Mouse (Mus musculus) midbrain, embryonic 12.5 days (tissue): ENCODE measurements at regions not wholly inside any gene's neighbourhood (a gene's known extent, or its start where the extent isn't known, plus 50 kb on each side); places are given as distances from the start of the nearest gene placed in this dataset. TPM values are rescaled to one million over a fixed set of nuclear protein-coding genes. Genes with fewer than 3 reads are reported as not detected.

Experiments used
- ATAC-seq: fragments of 200-750 bp; cut with Nextera tagmentation; 2 replicates; pipeline ENCODE4 v1.8.0; 2017; ENCODE audit warnings: low read depth, moderate TSS enrichment, moderate library complexity; ENCODE audit not compliant: low FRiP score
- H3K27ac ChIP-seq: fragments of 300-500 bp; sonication (generic); replicated peaks from 2 replicates; pipeline ENCODE4 v1.5.1; 2016; ENCODE audit warnings: mild to moderate bottlenecking
- H3K27me3 ChIP-seq: fragments of 300-500 bp; sonication (generic); 2 replicates; pipeline ENCODE4 v1.6.1; 2016; ENCODE audit warnings: mild to moderate bottlenecking
- H3K36me3 ChIP-seq: fragments of 300-500 bp; sonication (generic); 2 replicates; pipeline ENCODE4 v1.6.1; 2016
- H3K4me1 ChIP-seq: fragments of 300-500 bp; sonication (generic); 2 replicates; pipeline ENCODE4 v1.6.1; 2016
- H3K4me2 ChIP-seq: fragments of 300-500 bp; sonication (generic); replicated peaks from 2 replicates; pipeline ENCODE4 v1.6.1; 2016; ENCODE audit warnings: mild to moderate bottlenecking, moderate library complexity
- H3K4me3 ChIP-seq: fragments of 300-500 bp; sonication (generic); 2 replicates; pipeline ENCODE4 v1.5.1; 2016; ENCODE audit warnings: mild to moderate bottlenecking
- H3K9ac ChIP-seq: fragments of 300-500 bp; sonication (generic); replicated peaks from 2 replicates; pipeline ENCODE4 v1.6.1; 2016; ENCODE audit warnings: mild to moderate bottlenecking, moderate library complexity
- H3K9me3 ChIP-seq: fragments of 300-500 bp; sonication (generic); 2 replicates; pipeline ENCODE4 v1.6.1; 2016; ENCODE audit warnings: mild to moderate bottlenecking
- WGBS: fragments of 180-500 bp; shearing (Covaris S2); methylation state at CpG from one replicate; pipeline ENCODE4 v1.1.7; 2016; 5-methylcytosine and 5-hydroxymethylcytosine counted together
- microRNA counts: library from miRNA; unstranded; fragments of <30 nt; microRNA quantifications from one replicate; lab custom pipeline; 2017
- microRNA-seq: library from miRNA; unstranded; fragments of <30 nt; microRNA quantifications from one replicate; pipeline ENCODE4, GENCODE M21; 2017

DNA sequence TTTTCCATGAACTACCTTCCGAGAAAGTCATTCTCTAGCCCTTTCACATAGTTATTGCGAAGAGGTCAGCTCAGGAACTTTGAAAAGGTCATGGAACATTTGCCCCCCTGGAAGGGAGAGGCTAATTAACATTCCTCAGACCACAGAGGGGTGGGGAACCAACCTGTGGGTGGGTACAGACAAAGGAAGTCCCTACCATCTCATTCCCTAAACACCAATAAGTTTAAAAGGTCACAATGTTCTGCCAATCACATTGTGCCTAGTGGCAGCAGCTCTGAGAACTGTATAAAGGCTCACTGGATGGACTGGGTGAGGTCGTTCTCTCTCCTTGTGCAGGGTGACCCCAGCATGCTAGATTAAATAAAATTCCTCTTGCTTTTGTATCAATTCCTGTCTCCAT, 64.8 kb upstream of the Ccdc85a start:
- Histone ChIP-seq H3K4me3 (no peak overlapping the region), H3K4me2 (no peak overlapping the region), H3K9me3 (no peaks in the 10 kb centered on the region), H3K9ac (no peak overlapping the region), H3K4me1 (no peaks in the 10 kb centered on the region), H3K27ac (no peak overlapping the region), H3K27me3 (no peaks in the 10 kb centered on the region), H3K36me3 (no peaks in the 10 kb centered on the region)
- ATAC-seq, result no peak
- 52% methylated on average over 3 of the region's 3 CpGs for WGBS

DNA sequence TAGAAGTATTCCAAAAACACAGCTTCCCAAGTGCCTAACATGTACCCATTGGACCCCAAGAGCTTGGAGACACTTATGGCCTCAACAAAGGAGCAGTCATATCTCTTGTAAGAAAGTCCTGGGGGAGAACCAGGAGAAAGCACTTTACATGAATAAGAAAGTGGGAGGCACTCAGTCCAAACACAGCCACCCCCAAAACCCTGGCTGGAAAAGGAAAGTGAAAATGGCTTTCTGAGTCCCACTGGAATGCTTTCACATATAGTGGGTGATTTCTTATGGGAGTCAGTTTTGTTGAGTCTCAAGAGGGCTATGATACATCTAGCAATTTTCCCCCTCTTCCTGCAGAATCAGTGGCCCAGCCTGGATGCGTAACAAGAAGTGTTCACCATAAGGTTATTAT, 55.0 kb upstream of the Ccdc85a start:
- WGBS, result 89% methylated on average over 1 of the region's 1 CpGs

DNA sequence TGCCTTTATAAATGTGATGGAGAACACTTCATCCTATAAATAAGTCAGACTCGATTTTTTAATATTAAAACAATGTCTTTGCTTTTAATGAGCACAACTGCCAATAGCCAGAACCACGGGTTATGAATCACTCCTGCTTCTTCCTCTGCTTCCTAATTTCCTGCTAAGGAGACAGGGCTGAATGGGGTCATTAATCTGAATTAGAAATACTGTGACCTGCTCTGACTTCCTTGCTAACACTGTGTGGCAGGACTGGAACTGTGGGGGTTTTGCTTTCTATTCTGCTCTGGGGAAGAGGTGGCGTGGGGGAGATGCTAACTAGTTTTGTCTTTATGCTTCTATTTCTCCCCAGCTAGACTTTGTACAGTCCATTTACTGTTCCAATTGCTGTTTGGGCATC, 52.6 kb upstream of the Ccdc85a start:
- WGBS, result 70% methylated on average over 3 of the region's 3 CpGs
- no peak for ATAC-seq
- H3K9me3 ChIP-seq, result no peaks in the 10 kb centered on the region

More for the DNA sequence above, 55.0 kb upstream of the Ccdc85a start:
- Histone ChIP-seq H3K4me1 (no peaks in the 10 kb centered on the region), H3K36me3 (no peaks in the 10 kb centered on the region), H3K27ac (no peak overlapping the region), H3K4me3 (no peak overlapping the region), H3K4me2 (no peak overlapping the region), H3K9ac (no peak overlapping the region), H3K9me3 (no peaks in the 10 kb centered on the region), H3K27me3 (no peaks in the 10 kb centered on the region)
- ATAC-seq, result no peak

More for the DNA sequence above, 52.6 kb upstream of the Ccdc85a start:
- Histone ChIP-seq H3K4me3 (no peak overlapping the region), H3K4me1 (no peaks in the 10 kb centered on the region), H3K9ac (no peak overlapping the region), H3K4me2 (no peak overlapping the region), H3K27me3 (no peaks in the 10 kb centered on the region), H3K27ac (no peak overlapping the region), H3K36me3 (no peaks in the 10 kb centered on the region)

MicroRNAs encoded in the stretch of these regions (microRNA counts, 519-probe panel; counts per million panel counts)
- microRNA mmu-miR-216a (lab: Ali Mortazavi, UCI), result not detected
- 4,909 counts per million, percentile 41 among the panel's probes with 10 or more counts for microRNA mmu-miR-216b (lab: Ali Mortazavi, UCI)
- not detected for microRNA mmu-miR-217 (lab: Ali Mortazavi, UCI)

Small RNA genes in the stretch of these regions (microRNA-seq; reads per million reads assigned to microRNA genes)
- gene Mir216a (81.0 reads per million, percentile 48 among the genes with 10 or more reads in this experiment), gene Mir216b (not detected), gene Mir216c (not detected), gene Mir217 (421 reads per million, percentile 69 among the genes with 10 or more reads in this experiment)
